Mouse (Mus musculus) heart, embryonic 14.5 days (tissue): ENCODE results near the gene Oas1g. TPM values are rescaled to one million over a fixed set of nuclear protein-coding genes. Genes with fewer than 3 reads are reported as not detected.
"Not testable (repeated sequence)": the region's sequence is repeated elsewhere in the genome, so short reads cannot be mapped to it uniquely, and the experiment has no call there.

Experiments
- ATAC-seq: fragments of 200-750 bp; cut with Nextera tagmentation; 2 replicates; pipeline ENCODE4 v1.8.0; 2017; ENCODE audit warnings: low read depth, moderate TSS enrichment; ENCODE audit not compliant: insufficient number of reproducible peaks, insufficient read depth, low FRiP score
- H3K27ac ChIP-seq, 2 experiments: fragments of 200-500 bp in 1 of 2; fragments of 300-500 bp in 1 of 2; sonication (generic) in 1 of 2; replicated peaks in 1 of 2; 2 replicates each; pipeline ENCODE4 v1.5.1; 2012 to 2014; ENCODE audit warnings: low read depth in 2 of 2, low read length in 2 of 2, control low read depth in 1 of 2, mild to moderate bottlenecking in 1 of 2, mixed read lengths in 1 of 2; ENCODE audit not compliant: control insufficient read depth in 1 of 2, insufficient read depth in 1 of 2
- H3K27me3 ChIP-seq: fragments of 300-500 bp; sonication (generic); 2 replicates; pipeline ENCODE4 v1.6.1; 2014; ENCODE audit warnings: mild to moderate bottlenecking, low read length, control low read depth; ENCODE audit not compliant: control insufficient read depth, insufficient read depth
- H3K36me3 ChIP-seq: fragments of 300-500 bp; sonication (generic); 2 replicates; pipeline ENCODE4 v1.6.1; 2014; ENCODE audit warnings: mild to moderate bottlenecking, control low read depth, low read length, mixed read lengths; ENCODE audit not compliant: control insufficient read depth, insufficient read depth
- H3K4me1 ChIP-seq, 2 experiments: fragments of 200-500 bp in 1 of 2; fragments of 300-500 bp in 1 of 2; sonication (generic) in 1 of 2; 2 replicates each; pipeline ENCODE4 v1.6.1; 2012 to 2014; ENCODE audit warnings: low read length in 2 of 2, control low read depth in 1 of 2, mixed read lengths in 1 of 2; ENCODE audit not compliant: control insufficient read depth in 2 of 2, insufficient read depth in 2 of 2
- H3K4me2 ChIP-seq: fragments of 300-500 bp; sonication (generic); 2 replicates; pipeline ENCODE4 v1.6.1; 2014; ENCODE audit warnings: mild to moderate bottlenecking, low read length
- H3K4me3 ChIP-seq, 2 experiments: fragments of 200-500 bp in 1 of 2; fragments of 300-500 bp in 1 of 2; sonication (generic) in 1 of 2; 2 replicates each; pipeline ENCODE4 v1.5.1; 2012 to 2014; ENCODE audit warnings: low read length in 2 of 2, mild to moderate bottlenecking in 2 of 2, control low read depth in 1 of 2, low read depth in 1 of 2, moderate library complexity in 1 of 2; ENCODE audit not compliant: control insufficient read depth in 1 of 2, insufficient read depth in 1 of 2
- H3K9ac ChIP-seq: fragments of 300-500 bp; sonication (generic); 2 replicates; pipeline ENCODE4 v1.6.1; 2014; ENCODE audit warnings: mild to moderate bottlenecking, low read length
- H3K9me3 ChIP-seq: fragments of 300-500 bp; sonication (generic); 2 replicates; pipeline ENCODE4 v1.6.1; 2016; ENCODE audit warnings: low read length, control low read depth; ENCODE audit not compliant: control insufficient read depth
- WGBS: fragments of 180-500 bp; shearing (Covaris S2); extraction: QIAGEN DNeasy Blood & Tissue Kit; methylation state at CpG from one replicate; pipeline ENCODE4 v1.1.7; 2014; 5-methylcytosine and 5-hydroxymethylcytosine counted together
- polyA plus RNA-seq: library from polyadenylated mRNA; unstranded; fragments of >200 nt; fragmentation: Nextera tagmentation; extraction: Ambion mirVana; gene quantifications from 2 replicates; pipeline ENCODE4 v1.2.1, GENCODE M21; 2014

The Oas1g gene
- polyA plus RNA-seq, 1 experiment from 2014 or later: 0.45 TPM

GRCm38 (mm10) chr5:120914204-120914603 is 26.8 kb upstream of the Oas1g start, which contains the start of gene Oas1d:
Gene Oas1d (plus strand): TSS chr5:120914536.
- not testable (repeated sequence) for H3K27ac ChIP-seq, H3K27me3 ChIP-seq, H3K4me1 ChIP-seq, ATAC-seq, H3K9ac ChIP-seq, H3K9me3 ChIP-seq, H3K4me2 ChIP-seq, H3K4me3 ChIP-seq, H3K36me3 ChIP-seq
- WGBS: 39% methylated on average over 8 of the region's 8 CpGs

GRCm38 (mm10) chr5:120908196-120908920 is 20.9 kb upstream of the Oas1g start:
- no peaks in the 10 kb centered on the region for H3K4me1 ChIP-seq
- H3K4me2 ChIP-seq: no peak overlapping the region
- H3K9ac ChIP-seq: no peak overlapping the region
- H3K27ac ChIP-seq: no peak overlapping the region
- no peaks in the 10 kb centered on the region for H3K9me3 ChIP-seq
- no peak overlapping the region for H3K4me3 ChIP-seq
- no peaks in the 10 kb centered on the region for H3K27me3 ChIP-seq
- 52% methylated on average over 7 of the region's 7 CpGs for WGBS
- no peak for ATAC-seq
- H3K36me3 ChIP-seq: no peaks in the 10 kb centered on the region

DNA sequence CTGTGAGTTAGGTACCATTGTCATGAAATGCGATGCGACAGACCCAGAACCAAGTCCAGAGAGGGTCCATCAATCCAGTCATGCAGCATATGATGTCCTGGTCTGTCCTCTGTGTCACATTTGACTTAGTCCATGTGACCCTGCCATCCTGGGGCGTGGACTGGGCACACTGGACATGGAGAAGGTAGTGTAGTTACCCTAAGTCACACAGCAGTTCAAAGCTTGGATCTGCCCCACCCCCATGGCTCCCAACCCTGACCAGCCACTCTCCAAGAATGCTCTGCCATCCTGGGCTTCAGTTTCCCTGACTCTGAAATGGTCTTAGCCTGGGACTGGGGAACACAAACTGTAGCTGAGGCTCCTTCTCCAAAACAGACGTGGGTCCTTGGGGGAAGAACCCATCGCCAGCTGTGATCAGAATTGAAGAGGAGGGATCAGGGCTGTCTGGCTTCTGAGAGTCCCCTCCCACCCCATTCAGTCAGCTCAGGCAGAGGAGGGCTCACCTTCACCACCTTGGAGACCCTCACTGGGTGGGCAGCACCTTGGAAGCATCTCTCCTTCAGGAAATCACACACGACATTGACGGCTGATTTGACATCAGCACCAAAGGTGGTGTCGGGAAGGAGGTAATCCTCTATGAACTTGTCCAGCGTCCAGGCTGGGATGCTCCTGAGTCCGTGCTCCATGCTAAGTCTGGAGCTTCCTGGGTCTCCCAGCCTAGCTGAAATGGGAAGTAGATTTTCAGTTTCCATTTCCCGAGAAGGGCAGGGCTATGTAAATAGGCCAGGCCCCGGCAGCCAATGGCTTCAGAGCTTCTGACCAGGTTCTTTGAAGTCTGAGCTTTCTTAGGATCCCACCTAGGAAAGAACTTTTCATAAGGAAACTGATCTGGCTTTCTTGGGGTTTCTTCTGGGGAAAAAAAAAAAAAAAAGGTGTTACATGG is 19.6 kb upstream of the Oas1g start, which contains the start of gene Oas1a:
TSS of gene Oas1a (minus strand) at position 731 of the 943 bp plus-strand sequence.
- not testable (repeated sequence) for H3K27ac ChIP-seq, H3K27me3 ChIP-seq, H3K4me1 ChIP-seq, H3K4me2 ChIP-seq, H3K36me3 ChIP-seq, H3K4me3 ChIP-seq, ATAC-seq, H3K9ac ChIP-seq, H3K9me3 ChIP-seq
- 34% methylated on average over 8 of the region's 12 CpGs for WGBS

- no peak overlapping the region for H3K9ac ChIP-seq
- H3K36me3 ChIP-seq: no peaks in the 10 kb centered on the region
- no peaks in the 10 kb centered on the region for H3K9me3 ChIP-seq
- no peak overlapping the region for H3K4me2 ChIP-seq
- no peak overlapping the region for H3K4me3 ChIP-seq
- no peak for ATAC-seq
- H3K27ac ChIP-seq: no peak overlapping the region
- 80% methylated on average over 5 of the region's 5 CpGs for WGBS
- no peaks in the 10 kb centered on the region for H3K27me3 ChIP-seq
- H3K4me1 ChIP-seq: no peaks in the 10 kb centered on the region
Observed at GRCm38 (mm10) chr5:120902056-120902455, 14.6 kb upstream of the Oas1g start.

GRCm38 (mm10) chr5:120900666-120901065 is 13.3 kb upstream of the Oas1g start:
- H3K4me1 ChIP-seq: no peaks in the 10 kb centered on the region
- no peaks in the 10 kb centered on the region for H3K27me3 ChIP-seq
- H3K4me2 ChIP-seq: no peak overlapping the region
- H3K36me3 ChIP-seq: no peaks in the 10 kb centered on the region
- no peaks in the 10 kb centered on the region for H3K9me3 ChIP-seq
- no peak overlapping the region for H3K9ac ChIP-seq
- H3K27ac ChIP-seq: no peak overlapping the region
- WGBS: 50% methylated on average over 1 of the region's 1 CpGs
- H3K4me3 ChIP-seq: no peak overlapping the region
- no peak for ATAC-seq

GRCm38 (mm10) chr5:120898726-120899125 is 11.3 kb upstream of the Oas1g start:
- no peak overlapping the region for H3K4me3 ChIP-seq
- no peak for ATAC-seq
- H3K4me1 ChIP-seq: no peaks in the 10 kb centered on the region
- H3K36me3 ChIP-seq: no peaks in the 10 kb centered on the region
- H3K27me3 ChIP-seq: no peaks in the 10 kb centered on the region
- no peaks in the 10 kb centered on the region for H3K9me3 ChIP-seq
- no peak overlapping the region for H3K27ac ChIP-seq
- H3K4me2 ChIP-seq: no peak overlapping the region
- no peak overlapping the region for H3K9ac ChIP-seq

- Histone ChIP-seq H3K4me2 (no peak overlapping the region), H3K4me1 (no peaks in the 10 kb centered on the region), H3K27ac (no peak overlapping the region), H3K9me3 (no peaks in the 10 kb centered on the region), H3K36me3 (no peaks in the 10 kb centered on the region), H3K9ac (no peak overlapping the region), H3K27me3 (no peaks in the 10 kb centered on the region), H3K4me3 (no peak overlapping the region)
- WGBS: 80% methylated on average over 6 of the region's 6 CpGs
- no peak for ATAC-seq
Observed at GRCm38 (mm10) chr5:120898307-120898706, 10.9 kb upstream of the Oas1g start.
